Mouse (Mus musculus): ENCODE measurements around the gene Ccdc43. TPM values are rescaled to one million over a fixed set of nuclear protein-coding genes. Genes with fewer than 3 reads are reported as not detected.

The Ccdc43 gene
- polyA plus RNA-seq (2011; ENCODE audit: insufficient read length, low read depth, missing spikeins): 25.6 and 26.4 TPM in 2 replicates

GRCm38 (mm10) chr11:102697338-102698017 lies at the start of gene Ccdc43:
TSS of gene Ccdc43 (minus strand) at chr11:102697782.
- peak within 1 kb of the TSS; percentile 92 for H3K4me3 ChIP-seq (ENCODE audit: insufficient read depth, low read length)
- H3K27ac ChIP-seq (ENCODE audit: insufficient read depth, low read length): no peak within 1 kb of the TSS
- peaks cover 4% of the 10 kb centered on the region; the same call in 1 of the 2 replicates for H3K4me1 ChIP-seq (ENCODE audit: control insufficient read depth, insufficient read depth, low read length)
- TF ChIP-seq POLR2A (IDR thresholded peaks at IDR 0.05; ENCODE audit: low read depth, low read length) (peak; percentile 93), CTCF (IDR thresholded peaks at IDR 0.05; ENCODE audit: borderline replicate concordance, insufficient read depth, low read length) (no peak)

GRCm38 (mm10) chr11:102744746-102745145 lies 47.2 kb upstream of the Ccdc43 start:
- Histone ChIP-seq H3K4me1 (ENCODE audit: control insufficient read depth, insufficient read depth, low read length) (0 out of 2 replicates have a peak, but pooled peaks cover 1% of the 10 kb centered on the region), H3K27ac (ENCODE audit: insufficient read depth, low read length) (no peak overlapping the region), H3K4me3 (ENCODE audit: insufficient read depth, low read length) (no peak overlapping the region)
- TF ChIP-seq POLR2A (IDR thresholded peaks at IDR 0.05; ENCODE audit: low read depth, low read length): no peak
- TF ChIP-seq CTCF (IDR thresholded peaks at IDR 0.05; ENCODE audit: borderline replicate concordance, insufficient read depth, low read length): no peak

- no peak overlapping the region for H3K4me3 ChIP-seq (ENCODE audit: insufficient read depth, low read length)
- no peak for TF ChIP-seq CTCF (IDR thresholded peaks at IDR 0.05; ENCODE audit: borderline replicate concordance, insufficient read depth, low read length)
- no peak for TF ChIP-seq POLR2A (IDR thresholded peaks at IDR 0.05; ENCODE audit: low read depth, low read length)
- no peak overlapping the region for H3K27ac ChIP-seq (ENCODE audit: insufficient read depth, low read length)
- H3K4me1 ChIP-seq (ENCODE audit: control insufficient read depth, insufficient read depth, low read length): 0 out of 2 replicates have a peak, but pooled peaks cover 5% of the 10 kb centered on the region
Measured at GRCm38 (mm10) chr11:102742843-102743242, 45.3 kb upstream of the Ccdc43 start.

- no peak for TF ChIP-seq POLR2A (IDR thresholded peaks at IDR 0.05; ENCODE audit: low read depth, low read length)
- no peak for TF ChIP-seq CTCF (IDR thresholded peaks at IDR 0.05; ENCODE audit: borderline replicate concordance, insufficient read depth, low read length)
- no peak overlapping the region for H3K27ac ChIP-seq (ENCODE audit: insufficient read depth, low read length)
Measured at GRCm38 (mm10) chr11:102742066-102742465, 44.5 kb upstream of the Ccdc43 start.

GRCm38 (mm10) chr11:102741129-102741950 lies 43.8 kb upstream of the Ccdc43 start:
- Histone ChIP-seq H3K27ac (ENCODE audit: insufficient read depth, low read length) (no peak overlapping the region), H3K4me1 (ENCODE audit: control insufficient read depth, insufficient read depth, low read length) (0 out of 2 replicates have a peak, but pooled peaks cover 5% of the 10 kb centered on the region), H3K4me3 (ENCODE audit: insufficient read depth, low read length) (no peak overlapping the region)
- TF ChIP-seq POLR2A (IDR thresholded peaks at IDR 0.05; ENCODE audit: low read depth, low read length): no peak
- TF ChIP-seq CTCF (IDR thresholded peaks at IDR 0.05; ENCODE audit: borderline replicate concordance, insufficient read depth, low read length): no peak

More at GRCm38 (mm10) chr11:102742066-102742465, 44.5 kb upstream of the Ccdc43 start:
- Histone ChIP-seq H3K4me1 (ENCODE audit: control insufficient read depth, insufficient read depth, low read length) (0 out of 2 replicates have a peak, but pooled peaks cover 5% of the 10 kb centered on the region), H3K4me3 (ENCODE audit: insufficient read depth, low read length) (no peak overlapping the region)

- TF ChIP-seq POLR2A (IDR thresholded peaks at IDR 0.05; ENCODE audit: low read depth, low read length) (no peak), CTCF (IDR thresholded peaks at IDR 0.05; ENCODE audit: borderline replicate concordance, insufficient read depth, low read length) (no peak)
- H3K4me3 ChIP-seq (ENCODE audit: insufficient read depth, low read length): no peak overlapping the region
- 0 out of 2 replicates have a peak, but pooled peaks cover 5% of the 10 kb centered on the region for H3K4me1 ChIP-seq (ENCODE audit: control insufficient read depth, insufficient read depth, low read length)
- no peak overlapping the region for H3K27ac ChIP-seq (ENCODE audit: insufficient read depth, low read length)
Measured at GRCm38 (mm10) chr11:102740634-102741033, 43.1 kb upstream of the Ccdc43 start.

GRCm38 (mm10) chr11:102739278-102739966 lies 41.8 kb upstream of the Ccdc43 start:
- Histone ChIP-seq H3K4me3 (ENCODE audit: insufficient read depth, low read length) (no peak overlapping the region), H3K27ac (ENCODE audit: insufficient read depth, low read length) (no peak overlapping the region), H3K4me1 (ENCODE audit: control insufficient read depth, insufficient read depth, low read length) (0 out of 2 replicates have a peak, but pooled peaks cover 5% of the 10 kb centered on the region)
- TF ChIP-seq CTCF (IDR thresholded peaks at IDR 0.05; ENCODE audit: borderline replicate concordance, insufficient read depth, low read length) (no peak), POLR2A (IDR thresholded peaks at IDR 0.05; ENCODE audit: low read depth, low read length) (no peak)

GRCm38 (mm10) chr11:102738046-102738445 lies 40.5 kb upstream of the Ccdc43 start:
- 0 out of 2 replicates have a peak, but pooled peaks cover 5% of the 10 kb centered on the region for H3K4me1 ChIP-seq (ENCODE audit: control insufficient read depth, insufficient read depth, low read length)
- TF ChIP-seq POLR2A (IDR thresholded peaks at IDR 0.05; ENCODE audit: low read depth, low read length) (no peak), CTCF (IDR thresholded peaks at IDR 0.05; ENCODE audit: borderline replicate concordance, insufficient read depth, low read length) (no peak)

GRCm38 (mm10) chr11:102734961-102735360 lies 37.4 kb upstream of the Ccdc43 start:
- Histone ChIP-seq H3K4me1 (ENCODE audit: control insufficient read depth, insufficient read depth, low read length) (peaks cover 5% of the 10 kb centered on the region; the same call in 1 of the 2 replicates), H3K4me3 (ENCODE audit: insufficient read depth, low read length) (no peak overlapping the region), H3K27ac (ENCODE audit: insufficient read depth, low read length) (no peak overlapping the region)
- no peak for TF ChIP-seq CTCF (IDR thresholded peaks at IDR 0.05; ENCODE audit: borderline replicate concordance, insufficient read depth, low read length)
- no peak for TF ChIP-seq POLR2A (IDR thresholded peaks at IDR 0.05; ENCODE audit: low read depth, low read length)

More at GRCm38 (mm10) chr11:102738046-102738445, 40.5 kb upstream of the Ccdc43 start:
- H3K27ac ChIP-seq (ENCODE audit: insufficient read depth, low read length): no peak overlapping the region
- H3K4me3 ChIP-seq (ENCODE audit: insufficient read depth, low read length): no peak overlapping the region

All from embryonic fibroblast, embryonic 13.5 days (primary cell).